Mouse (Mus musculus): ENCODE measurements around the gene Tmbim6.

GRCm38 (mm10) chr15:99358952-99359351 lies 33.7 kb upstream of the Tmbim6 start:
- TF ChIP-seq POLR2A (IDR thresholded peaks at IDR 0.05; ENCODE audit: low read depth, low read length): no peak
- no peak for TF ChIP-seq CTCF (IDR thresholded peaks at IDR 0.05; ENCODE audit: extremely low read depth, insufficient read length, insufficient replicate concordance, low read depth, low read length)

Measured in small intestine, adult 2 months (tissue).